Mouse (Mus musculus): Measurements from ENCODE around the gene Tbc1d23. TPM values are rescaled to one million over a fixed set of nuclear protein-coding genes. Genes with fewer than 3 reads are reported as not detected.

The Tbc1d23 gene
- polyA plus RNA-seq, 1 experiment from 2014 or later: 32.9 TPM

- peaks cover 36% of the 10 kb centered on the region for H3K36me3 ChIP-seq
- no peak overlapping the region for H3K9ac ChIP-seq
- H3K4me1 ChIP-seq: no peaks in the 10 kb centered on the region
- WGBS: 85% methylated on average over 6 of the region's 6 CpGs
- ATAC-seq (ENCODE audit: insufficient number of reproducible peaks, insufficient read depth, low FRiP score, low TSS enrichment, low read depth): no peak
- H3K9me3 ChIP-seq: no peaks in the 10 kb centered on the region
- H3K4me3 ChIP-seq: no peak overlapping the region
- no peak overlapping the region for H3K27ac ChIP-seq
- H3K4me2 ChIP-seq: no peak overlapping the region
- H3K27me3 ChIP-seq: no peaks in the 10 kb centered on the region
Observed at GRCm38 (mm10) chr16:57171570-57171969, 59.7 kb downstream of the Tbc1d23 start.

GRCm38 (mm10) chr16:57171161-57171560 is 60.1 kb downstream of the Tbc1d23 start:
- H3K27ac ChIP-seq: no peak overlapping the region
- no peaks in the 10 kb centered on the region for H3K27me3 ChIP-seq
- H3K9ac ChIP-seq: no peak overlapping the region
- no peak overlapping the region for H3K4me2 ChIP-seq
- H3K4me3 ChIP-seq: no peak overlapping the region
- ATAC-seq (ENCODE audit: insufficient number of reproducible peaks, insufficient read depth, low FRiP score, low TSS enrichment, low read depth): no peak
- WGBS: 91% methylated on average over 8 of the region's 8 CpGs
- H3K36me3 ChIP-seq: peaks cover 32% of the 10 kb centered on the region
- no peaks in the 10 kb centered on the region; the same call in 1 of the 2 replicates for H3K4me1 ChIP-seq
- H3K9me3 ChIP-seq: no peaks in the 10 kb centered on the region

GRCm38 (mm10) chr16:57168236-57168635 is 63.1 kb downstream of the Tbc1d23 start:
- no peak overlapping the region for H3K9ac ChIP-seq
- peaks cover 33% of the 10 kb centered on the region for H3K36me3 ChIP-seq
- no peak for ATAC-seq (ENCODE audit: insufficient number of reproducible peaks, insufficient read depth, low FRiP score, low TSS enrichment, low read depth)
- H3K4me2 ChIP-seq: no peak overlapping the region
- 70% methylated on average over 4 of the region's 4 CpGs for WGBS
- H3K27me3 ChIP-seq: no peaks in the 10 kb centered on the region
- H3K9me3 ChIP-seq: no peaks in the 10 kb centered on the region
- no peaks in the 10 kb centered on the region; the same call in none of the 2 replicates for H3K4me1 ChIP-seq
- H3K4me3 ChIP-seq: no peak overlapping the region
- no peak overlapping the region; the same call in 1 of the 2 replicates for H3K27ac ChIP-seq

GRCm38 (mm10) chr16:57167514-57167912 is 63.8 kb downstream of the Tbc1d23 start:
- H3K27me3 ChIP-seq: no peaks in the 10 kb centered on the region
- peak overlapping the region; percentile 90 for H3K9ac ChIP-seq
- ATAC-seq (ENCODE audit: insufficient number of reproducible peaks, insufficient read depth, low FRiP score, low TSS enrichment, low read depth): no peak; the same call in 1 of the 2 replicates
- no peaks in the 10 kb centered on the region; the same call in none of the 2 replicates for H3K4me1 ChIP-seq
- no peaks in the 10 kb centered on the region for H3K9me3 ChIP-seq
- H3K4me2 ChIP-seq: peak overlapping the region; percentile 65
- H3K36me3 ChIP-seq: peaks cover 35% of the 10 kb centered on the region
- peak overlapping the region; percentile 92 for H3K27ac ChIP-seq
- H3K4me3 ChIP-seq: peak overlapping the region; percentile 90
- 26% methylated on average over 5 of the region's 5 CpGs for WGBS

- Histone ChIP-seq H3K36me3 (peaks cover 37% of the 10 kb centered on the region), H3K9ac (peak within 1 kb of the TSS; percentile 90), H3K4me1 (no peaks in the 10 kb centered on the region; the same call in none of the 2 replicates), H3K4me3 (peak within 1 kb of the TSS; percentile 90), H3K4me2 (peak within 1 kb of the TSS; percentile 65), H3K27me3 (no peaks in the 10 kb centered on the region), H3K27ac (peak within 1 kb of the TSS; percentile 92), H3K9me3 (no peaks in the 10 kb centered on the region)
- WGBS: under 1% methylated on average over 58 of the region's 58 CpGs
- peak; percentile 94 for ATAC-seq (ENCODE audit: insufficient number of reproducible peaks, insufficient read depth, low FRiP score, low TSS enrichment, low read depth)
Observed at GRCm38 (mm10) chr16:57166611-57167513, 64.4 kb downstream of the Tbc1d23 start, which contains the start of gene Nit2. Gene Nit2, minus strand, starts transcription at chr16:57167341.

- WGBS: 86% methylated on average over 6 of the region's 6 CpGs
- no peaks in the 10 kb centered on the region for H3K27me3 ChIP-seq
- H3K9ac ChIP-seq: peak overlapping the region; percentile 90; the same call in 1 of the 2 replicates
- H3K27ac ChIP-seq: peak overlapping the region; percentile 92; the same call in 1 of the 2 replicates
- H3K4me1 ChIP-seq: no peaks in the 10 kb centered on the region; the same call in none of the 2 replicates
- no peaks in the 10 kb centered on the region for H3K9me3 ChIP-seq
- no peak for ATAC-seq (ENCODE audit: insufficient number of reproducible peaks, insufficient read depth, low FRiP score, low TSS enrichment, low read depth)
- H3K4me3 ChIP-seq: peak overlapping the region; percentile 90
- peaks cover 39% of the 10 kb centered on the region for H3K36me3 ChIP-seq
- peak overlapping the region; percentile 65 for H3K4me2 ChIP-seq
Observed at GRCm38 (mm10) chr16:57166086-57166485, 65.2 kb downstream of the Tbc1d23 start.

- Histone ChIP-seq H3K36me3 (peaks cover 39% of the 10 kb centered on the region), H3K9me3 (no peaks in the 10 kb centered on the region), H3K27ac (no peak overlapping the region), H3K4me1 (no peaks in the 10 kb centered on the region; the same call in none of the 2 replicates), H3K4me3 (no peak overlapping the region), H3K4me2 (no peak overlapping the region), H3K27me3 (no peaks in the 10 kb centered on the region), H3K9ac (no peak overlapping the region)
- 95% methylated on average over 5 of the region's 5 CpGs for WGBS
- ATAC-seq (ENCODE audit: insufficient number of reproducible peaks, insufficient read depth, low FRiP score, low TSS enrichment, low read depth): no peak
Observed at GRCm38 (mm10) chr16:57165157-57165556, 66.1 kb downstream of the Tbc1d23 start.

GRCm38 (mm10) chr16:57163694-57164093 is 67.6 kb downstream of the Tbc1d23 start:
- Histone ChIP-seq H3K9me3 (no peaks in the 10 kb centered on the region), H3K9ac (no peak overlapping the region), H3K4me1 (no peaks in the 10 kb centered on the region; the same call in none of the 2 replicates), H3K4me2 (no peak overlapping the region), H3K36me3 (peaks cover 51% of the 10 kb centered on the region), H3K27me3 (no peaks in the 10 kb centered on the region), H3K27ac (no peak overlapping the region), H3K4me3 (no peak overlapping the region)
- 86% methylated on average over 1 of the region's 1 CpGs for WGBS
- no peak for ATAC-seq (ENCODE audit: insufficient number of reproducible peaks, insufficient read depth, low FRiP score, low TSS enrichment, low read depth)

- H3K27ac ChIP-seq: no peak overlapping the region
- no peak for ATAC-seq (ENCODE audit: insufficient number of reproducible peaks, insufficient read depth, low FRiP score, low TSS enrichment, low read depth)
- no peak overlapping the region for H3K4me2 ChIP-seq
- 87% methylated on average over 5 of the region's 5 CpGs for WGBS
- no peaks in the 10 kb centered on the region for H3K27me3 ChIP-seq
- H3K4me3 ChIP-seq: no peak overlapping the region
- H3K9me3 ChIP-seq: no peaks in the 10 kb centered on the region
- H3K36me3 ChIP-seq: peaks cover 60% of the 10 kb centered on the region
- H3K9ac ChIP-seq: no peak overlapping the region
- no peaks in the 10 kb centered on the region; the same call in none of the 2 replicates for H3K4me1 ChIP-seq
Observed at GRCm38 (mm10) chr16:57162841-57163240, 68.5 kb downstream of the Tbc1d23 start.

GRCm38 (mm10) chr16:57159835-57160234 is 71.5 kb downstream of the Tbc1d23 start:
- Histone ChIP-seq H3K27ac (no peak overlapping the region), H3K4me3 (no peak overlapping the region), H3K9ac (no peak overlapping the region), H3K36me3 (peaks cover 72% of the 10 kb centered on the region), H3K27me3 (no peaks in the 10 kb centered on the region), H3K4me1 (no peaks in the 10 kb centered on the region), H3K4me2 (no peak overlapping the region), H3K9me3 (no peaks in the 10 kb centered on the region)
- no peak for ATAC-seq (ENCODE audit: insufficient number of reproducible peaks, insufficient read depth, low FRiP score, low TSS enrichment, low read depth)
- 69% methylated on average over 7 of the region's 7 CpGs for WGBS

- H3K4me1 ChIP-seq: no peaks in the 10 kb centered on the region
- WGBS: 80% methylated on average over 4 of the region's 4 CpGs
- peaks cover 70% of the 10 kb centered on the region for H3K36me3 ChIP-seq
Observed at GRCm38 (mm10) chr16:57157728-57158127, 73.6 kb downstream of the Tbc1d23 start.

GRCm38 (mm10) chr16:57157076-57157475 is 74.2 kb downstream of the Tbc1d23 start:
- Histone ChIP-seq H3K4me3 (no peak overlapping the region), H3K9ac (no peak overlapping the region), H3K36me3 (peaks cover 71% of the 10 kb centered on the region), H3K27me3 (no peaks in the 10 kb centered on the region), H3K27ac (no peak overlapping the region), H3K4me1 (no peaks in the 10 kb centered on the region), H3K9me3 (no peaks in the 10 kb centered on the region), H3K4me2 (no peak overlapping the region)
- WGBS: 88% methylated on average over 4 of the region's 4 CpGs
- ATAC-seq (ENCODE audit: insufficient number of reproducible peaks, insufficient read depth, low FRiP score, low TSS enrichment, low read depth): no peak

More at GRCm38 (mm10) chr16:57157728-57158127, 73.6 kb downstream of the Tbc1d23 start:
- H3K4me3 ChIP-seq: no peak overlapping the region
- no peak overlapping the region for H3K9ac ChIP-seq
- H3K27ac ChIP-seq: no peak overlapping the region
- H3K9me3 ChIP-seq: no peaks in the 10 kb centered on the region
- ATAC-seq (ENCODE audit: insufficient number of reproducible peaks, insufficient read depth, low FRiP score, low TSS enrichment, low read depth): no peak
- no peaks in the 10 kb centered on the region for H3K27me3 ChIP-seq
- H3K4me2 ChIP-seq: no peak overlapping the region

All from embryonic facial prominence, embryonic 13.5 days (tissue).